Mouse (Mus musculus): Measurements from ENCODE around the gene Tnfaip1. TPM values are rescaled to one million over a fixed set of nuclear protein-coding genes. Genes with fewer than 3 reads are reported as not detected.
A peak's percentile ranks its signal among the peaks of the same experiment; 100 is the strongest.
"Not testable (repeated sequence)": the region's sequence is repeated elsewhere in the genome, so short reads cannot be mapped to it uniquely, and the experiment has no call there.

The Tnfaip1 gene
- polyA plus RNA-seq, 1 experiment = 38.9 TPM

- TF ChIP-seq POLR2A (IDR thresholded peaks at IDR 0.05; ENCODE audit: extremely low read depth, insufficient read depth, low read length) (no peak), CTCF (IDR thresholded peaks at IDR 0.05; ENCODE audit: extremely low read depth, insufficient read depth, low read length) (no peak)
Observed at GRCm38 (mm10) chr11:78545181-78545580, 9.0 kb upstream of the Tnfaip1 start.

DNA sequence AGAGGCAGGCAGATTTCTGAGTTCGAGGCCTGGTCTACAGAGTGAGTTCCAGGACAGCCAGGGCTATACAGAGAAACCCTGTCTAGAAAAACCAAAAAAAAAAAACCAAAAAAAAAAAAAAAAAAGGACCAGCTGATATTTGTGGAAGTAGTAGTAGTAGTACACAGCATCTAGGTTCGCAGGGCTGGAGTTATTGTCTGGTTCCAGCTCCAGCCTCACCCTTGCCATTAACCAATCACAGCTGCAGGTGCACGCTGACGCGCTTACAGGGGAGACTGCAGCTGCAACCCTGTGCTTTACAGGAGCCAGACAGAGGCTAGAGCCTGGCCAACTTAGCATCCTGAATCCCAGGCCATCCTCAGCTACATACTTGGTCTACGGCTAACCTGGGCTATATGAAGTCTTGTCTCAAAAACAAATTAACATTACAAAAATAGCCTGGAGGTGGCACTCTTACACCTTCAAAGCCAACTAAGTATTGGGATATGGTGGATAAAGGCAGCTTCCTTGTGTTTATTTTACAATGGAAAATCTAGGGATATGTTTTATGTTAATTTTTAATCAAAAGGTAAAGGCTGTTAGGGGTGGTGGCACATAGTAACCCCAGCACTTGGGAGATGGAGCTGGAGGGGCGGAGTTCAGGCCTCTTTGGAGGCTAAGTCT is 8.4 kb upstream of the Tnfaip1 start:
- H3K4me1 ChIP-seq (ENCODE audit: control insufficient read depth, insufficient read depth, low read length) = no peaks in the 10 kb centered on the region

More at GRCm38 (mm10) chr11:78545181-78545580, 9.0 kb upstream of the Tnfaip1 start:
- H3K4me3 ChIP-seq (ENCODE audit: insufficient read depth, low read length) = no peak overlapping the region
- no peak overlapping the region for H3K27ac ChIP-seq (ENCODE audit: insufficient read depth, low read length)
- no peaks in the 10 kb centered on the region for H3K4me1 ChIP-seq (ENCODE audit: control insufficient read depth, insufficient read depth, low read length)

GRCm38 (mm10) chr11:78540358-78540757 is 4.2 kb upstream of the Tnfaip1 start:
- TF ChIP-seq CTCF (IDR thresholded peaks at IDR 0.05; ENCODE audit: extremely low read depth, insufficient read depth, low read length) (no peak), POLR2A (IDR thresholded peaks at IDR 0.05; ENCODE audit: extremely low read depth, insufficient read depth, low read length) (no peak)
- peaks cover 1% of the 10 kb centered on the region; the same call in 1 of the 2 replicates for H3K4me1 ChIP-seq (ENCODE audit: control insufficient read depth, insufficient read depth, low read length)
- no peak overlapping the region for H3K27ac ChIP-seq (ENCODE audit: insufficient read depth, low read length)
- no peak overlapping the region for H3K4me3 ChIP-seq (ENCODE audit: insufficient read depth, low read length)

More for the DNA sequence above, 8.4 kb upstream of the Tnfaip1 start:
- no peak overlapping the region for H3K27ac ChIP-seq (ENCODE audit: insufficient read depth, low read length)
- no peak overlapping the region for H3K4me3 ChIP-seq (ENCODE audit: insufficient read depth, low read length)
- no peak for TF ChIP-seq CTCF (IDR thresholded peaks at IDR 0.05; ENCODE audit: extremely low read depth, insufficient read depth, low read length)
- no peak for TF ChIP-seq POLR2A (IDR thresholded peaks at IDR 0.05; ENCODE audit: extremely low read depth, insufficient read depth, low read length)

DNA sequence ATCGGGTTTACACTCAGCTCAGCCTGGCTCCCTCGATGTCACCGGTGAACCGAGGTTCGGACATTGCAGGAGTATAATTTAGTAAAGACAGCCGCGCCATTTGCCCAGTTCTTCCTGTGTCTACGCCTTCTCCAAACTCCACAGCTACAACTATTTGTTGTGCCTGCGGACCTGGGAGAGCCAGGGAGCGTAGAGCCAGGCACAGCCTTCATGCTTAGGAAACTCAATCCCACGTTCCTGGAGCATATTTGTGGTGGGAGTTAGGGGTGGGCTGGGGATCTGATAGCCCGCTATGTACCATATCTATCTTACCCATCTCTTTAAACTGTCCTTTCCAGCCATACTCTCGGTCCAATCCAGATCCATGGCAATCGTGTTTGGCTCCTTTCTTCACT is 555 bp upstream of the Tnfaip1 start:
- TF ChIP-seq CTCF (IDR thresholded peaks at IDR 0.05; ENCODE audit: extremely low read depth, insufficient read depth, low read length) (no peak), POLR2A (IDR thresholded peaks at IDR 0.05; ENCODE audit: extremely low read depth, insufficient read depth, low read length) (no peak)
- Histone ChIP-seq H3K4me1 (ENCODE audit: control insufficient read depth, insufficient read depth, low read length) (peaks cover 5% of the 10 kb centered on the region; the same call in 1 of the 2 replicates), H3K4me3 (ENCODE audit: insufficient read depth, low read length) (peak overlapping the region; percentile 65), H3K27ac (ENCODE audit: insufficient read depth, low read length) (no peak overlapping the region)

DNA sequence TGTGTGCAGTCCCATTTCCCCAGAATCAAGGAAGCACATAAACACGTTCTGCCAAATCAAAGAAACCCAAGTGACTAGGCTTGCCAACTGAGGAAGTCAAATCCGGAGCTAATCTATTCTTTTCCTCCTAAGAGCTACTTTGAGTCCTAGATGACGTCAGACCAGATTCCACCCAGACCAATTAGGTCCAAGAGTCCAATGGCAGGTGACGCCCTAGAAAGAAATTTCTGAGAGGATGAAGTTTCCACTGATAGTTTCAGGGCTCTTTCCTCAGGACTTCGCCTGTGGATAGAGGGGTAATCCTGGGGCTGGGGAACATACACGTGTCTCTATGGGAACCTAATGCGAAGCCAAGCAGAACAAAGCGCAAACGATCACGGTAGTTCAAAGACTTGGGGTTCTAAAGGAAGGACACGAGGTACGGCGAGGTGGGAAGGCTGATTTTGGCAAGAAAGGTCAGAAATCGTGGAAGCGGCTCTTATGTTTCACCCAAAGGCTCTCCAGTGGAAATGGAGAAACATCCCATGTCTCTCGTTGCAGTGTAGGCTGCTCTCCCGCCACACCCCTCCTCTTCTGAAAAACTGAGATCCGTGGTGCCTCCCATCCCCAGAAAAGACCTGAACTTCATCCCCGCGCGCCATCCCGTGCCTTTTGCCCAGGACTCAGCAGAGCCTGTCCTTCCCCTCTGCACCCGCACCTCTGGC is 604 bp downstream of the Tnfaip1 start:
- peak overlapping the region; percentile 13; the same call in 1 of the 2 replicates for H3K27ac ChIP-seq (ENCODE audit: insufficient read depth, low read length)
- H3K4me1 ChIP-seq (ENCODE audit: control insufficient read depth, insufficient read depth, low read length) = peaks cover 5% of the 10 kb centered on the region; the same call in 1 of the 2 replicates
- H3K4me3 ChIP-seq (ENCODE audit: insufficient read depth, low read length) = peak overlapping the region; percentile 65

GRCm38 (mm10) chr11:78534516-78534915 is 1.6 kb downstream of the Tnfaip1 start:
- Histone ChIP-seq H3K4me1 (ENCODE audit: control insufficient read depth, insufficient read depth, low read length) (peaks cover 5% of the 10 kb centered on the region; the same call in 1 of the 2 replicates), H3K27ac (ENCODE audit: insufficient read depth, low read length) (no peak overlapping the region), H3K4me3 (ENCODE audit: insufficient read depth, low read length) (no peak overlapping the region)
- TF ChIP-seq POLR2A (IDR thresholded peaks at IDR 0.05; ENCODE audit: extremely low read depth, insufficient read depth, low read length) (no peak), CTCF (IDR thresholded peaks at IDR 0.05; ENCODE audit: extremely low read depth, insufficient read depth, low read length) (no peak)

More for the DNA sequence above, 604 bp downstream of the Tnfaip1 start:
- TF ChIP-seq POLR2A (IDR thresholded peaks at IDR 0.05; ENCODE audit: extremely low read depth, insufficient read depth, low read length) (no peak), CTCF (IDR thresholded peaks at IDR 0.05; ENCODE audit: extremely low read depth, insufficient read depth, low read length) (no peak)

GRCm38 (mm10) chr11:78531515-78531914 is 4.6 kb downstream of the Tnfaip1 start:
- H3K4me3 ChIP-seq (ENCODE audit: insufficient read depth, low read length); H3K4me1 ChIP-seq (ENCODE audit: control insufficient read depth, insufficient read depth, low read length); H3K27ac ChIP-seq (ENCODE audit: insufficient read depth, low read length): not testable (repeated sequence)

DNA sequence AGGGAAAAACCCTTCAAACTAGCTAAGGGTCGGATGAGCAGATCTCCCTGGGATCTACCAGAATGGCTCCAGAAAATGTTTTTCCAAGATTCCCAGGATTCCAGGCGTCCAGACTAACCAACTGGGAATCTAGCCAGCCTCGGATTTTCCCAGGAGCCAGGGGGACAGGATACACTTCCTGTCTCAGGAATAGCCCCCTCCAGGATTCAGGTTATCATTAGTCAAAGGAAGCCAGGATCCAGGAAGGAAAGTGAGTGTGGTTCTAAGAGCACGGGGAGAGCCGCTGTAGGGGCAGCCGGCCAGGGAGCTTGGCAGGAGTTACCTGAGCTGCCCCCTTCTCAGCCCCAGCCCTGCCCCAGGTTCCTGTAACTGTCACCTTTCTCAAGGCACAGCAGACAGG is 5.1 kb downstream of the Tnfaip1 start:
- H3K4me1 ChIP-seq (ENCODE audit: control insufficient read depth, insufficient read depth, low read length) = peaks cover 3% of the 10 kb centered on the region; the same call in 1 of the 2 replicates
- TF ChIP-seq CTCF (IDR thresholded peaks at IDR 0.05; ENCODE audit: extremely low read depth, insufficient read depth, low read length) = no peak
- no peak for TF ChIP-seq POLR2A (IDR thresholded peaks at IDR 0.05; ENCODE audit: extremely low read depth, insufficient read depth, low read length)
- H3K27ac ChIP-seq (ENCODE audit: insufficient read depth, low read length) = peak overlapping the region; percentile 15; the same call in 1 of the 2 replicates
- H3K4me3 ChIP-seq (ENCODE audit: insufficient read depth, low read length) = no peak overlapping the region

- peaks cover under 1% of the 10 kb centered on the region; the same call in 1 of the 2 replicates for H3K4me1 ChIP-seq (ENCODE audit: control insufficient read depth, insufficient read depth, low read length)
- H3K27ac ChIP-seq (ENCODE audit: insufficient read depth, low read length) = no peak overlapping the region
- TF ChIP-seq CTCF (IDR thresholded peaks at IDR 0.05; ENCODE audit: extremely low read depth, insufficient read depth, low read length) (no peak), POLR2A (IDR thresholded peaks at IDR 0.05; ENCODE audit: extremely low read depth, insufficient read depth, low read length) (no peak)
- no peak overlapping the region for H3K4me3 ChIP-seq (ENCODE audit: insufficient read depth, low read length)
Observed at GRCm38 (mm10) chr11:78530001-78530400, 6.1 kb downstream of the Tnfaip1 start.

DNA sequence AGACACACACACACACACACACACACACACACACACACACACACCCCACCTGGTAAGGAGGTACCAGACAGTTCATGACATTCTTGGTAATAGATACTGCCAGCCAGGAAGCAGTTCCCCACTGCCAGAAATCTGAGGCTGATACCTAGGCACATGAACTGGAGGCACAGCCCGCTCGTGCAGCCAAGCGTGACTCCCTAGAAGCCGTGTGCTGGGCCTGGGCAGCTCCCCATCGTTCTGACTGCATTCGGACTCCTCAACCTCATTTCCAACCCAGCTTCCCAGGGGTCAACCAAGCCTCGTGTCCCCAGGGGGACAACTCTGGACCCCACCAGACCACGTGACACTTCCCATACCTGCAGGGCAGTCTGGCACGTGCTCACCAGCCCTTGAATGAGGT is 7.4 kb downstream of the Tnfaip1 start:
- Histone ChIP-seq H3K4me1 (ENCODE audit: control insufficient read depth, insufficient read depth, low read length) (no peaks in the 10 kb centered on the region), H3K27ac (ENCODE audit: insufficient read depth, low read length) (no peak overlapping the region), H3K4me3 (ENCODE audit: insufficient read depth, low read length) (no peak overlapping the region)
- TF ChIP-seq CTCF (IDR thresholded peaks at IDR 0.05; ENCODE audit: extremely low read depth, insufficient read depth, low read length) (no peak), POLR2A (IDR thresholded peaks at IDR 0.05; ENCODE audit: extremely low read depth, insufficient read depth, low read length) (no peak)
